Mouse (Mus musculus): ENCODE data around the gene Miox.

GRCm38 (mm10) chr15:89291521-89291920, 42.7 kb upstream of the Miox start:
- TF ChIP-seq CTCF (IDR thresholded peaks at IDR 0.05; ENCODE audit: low read depth), result no peak
- TF ChIP-seq EP300 (IDR thresholded peaks at IDR 0.05; ENCODE audit: low read depth), result 0 out of 2 replicates have a peak, but pooled peaks have one; percentile 36

Data from liver, embryonic 14.5 days (tissue).